18 mouse cellular contexts compared by ENCODE assay signal in the genomic region with DNA sequence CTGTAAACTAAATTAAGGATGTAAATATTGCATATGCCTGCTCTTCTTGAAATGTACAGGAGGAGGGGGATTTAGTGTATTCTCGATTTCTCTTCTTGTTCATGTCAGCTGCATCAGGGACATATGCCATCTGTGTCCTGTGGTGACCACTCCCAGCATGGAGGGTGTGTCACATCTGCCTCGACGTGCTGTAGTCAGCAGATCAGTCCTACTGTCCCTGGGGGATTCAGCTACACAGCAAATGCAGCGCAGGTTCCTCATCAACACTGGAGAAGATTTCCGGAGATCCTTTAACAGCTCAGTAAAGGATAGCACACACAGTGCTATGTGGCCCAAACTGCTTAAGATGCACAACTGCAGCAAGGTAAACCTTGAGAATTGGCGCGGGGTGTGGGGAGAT. TPM values are rescaled to one million over a fixed set of nuclear protein-coding genes. Genes with fewer than 3 reads are reported as not detected.
DNase-seq lines count a peak whose midpoint lies in the region; ATAC-seq and TF ChIP-seq lines count a peak whose summit lies in the region.
"Had no signal": no experiment of that assay in that cellular context is flagged by ENCODE, and none has a peak within 500 bp of the region (broad histone marks: within the 10 kb centered on the region; RNA-seq: fewer than 3 reads in every experiment).

No protein-coding gene starts in this region.

- peaks cover 66% of the 10 kb centered on the region for H3K36me3 ChIP-seq in liver, embryonic 13.5 days
- H3K36me3 ChIP-seq in liver, postnatal 0 days (replicated peaks; ENCODE audit: insufficient read depth, low read length), result peaks cover 34% of the 10 kb centered on the region
- H3K36me3 ChIP-seq in kidney, embryonic 14.5 days (ENCODE audit: control insufficient read depth, insufficient read depth, low read length), result peaks cover 27% of the 10 kb centered on the region

- no peak for TF ChIP-seq CTCF in liver, postnatal 0 days (IDR thresholded peaks at IDR 0.05; ENCODE audit: low read depth)

- H3K27me3 ChIP-seq in liver, embryonic 13.5 days, result no peaks in the 10 kb centered on the region
- H3K27me3 ChIP-seq in liver, postnatal 0 days (ENCODE audit: insufficient read depth, low read length), result no peaks in the 10 kb centered on the region
- no peaks in the 10 kb centered on the region for H3K27me3 ChIP-seq in kidney, embryonic 14.5 days (ENCODE audit: control insufficient read depth, insufficient read depth, low read length)
- H3K27me3 ChIP-seq: heart, embryonic 12.5 days; hindbrain, embryonic 15.5 days had no signal

- H3K4me3 ChIP-seq in liver, embryonic 13.5 days (replicated peaks), result no peak overlapping the region
- H3K4me3 ChIP-seq in liver, postnatal 0 days (ENCODE audit: low read depth, low read length), result no peak overlapping the region
- H3K4me3 ChIP-seq in kidney, embryonic 14.5 days (ENCODE audit: low read length), result no peak overlapping the region
- H3K4me3 ChIP-seq: forebrain, embryonic 12.5 days; heart, embryonic 12.5 days; hindbrain, embryonic 15.5 days had no signal

- H3K27ac ChIP-seq in liver, embryonic 13.5 days, result no peak overlapping the region
- H3K27ac ChIP-seq in liver, postnatal 0 days (ENCODE audit: low read depth), result no peak overlapping the region
- H3K27ac ChIP-seq in kidney, embryonic 14.5 days (ENCODE audit: low read depth, low read length), result no peak overlapping the region
- H3K27ac ChIP-seq: forebrain, embryonic 12.5 days; hindbrain, embryonic 15.5 days had no signal

- no peak overlapping the region; the same call in 1 of the 2 replicates for H3K9ac ChIP-seq in liver, embryonic 13.5 days
- no peak overlapping the region for H3K9ac ChIP-seq in liver, postnatal 0 days (replicated peaks)
- no peak overlapping the region for H3K9ac ChIP-seq in kidney, embryonic 14.5 days (ENCODE audit: low read depth, low read length)
- H3K9ac ChIP-seq: forebrain, embryonic 12.5 days; heart, embryonic 12.5 days; hindbrain, embryonic 15.5 days had no signal

- ATAC-seq in liver, embryonic 13.5 days (ENCODE audit: low read depth), result peak; percentile 65
- peak; percentile 16; the same call in 1 of the 2 replicates for ATAC-seq in liver, postnatal 0 days
- ATAC-seq in kidney, embryonic 14.5 days (ENCODE audit: low FRiP score, low TSS enrichment), result no peak
- ATAC-seq: CD4-positive, CD25-positive, alpha-beta regulatory T cell, adult 4 months; forebrain, embryonic 16.5 days had no signal

- peaks cover 67% of the 10 kb centered on the region for H3K4me1 ChIP-seq in liver, embryonic 13.5 days (replicated peaks)
- H3K4me1 ChIP-seq in liver, postnatal 0 days (ENCODE audit: insufficient read depth), result peaks cover 36% of the 10 kb centered on the region
- peaks cover 5% of the 10 kb centered on the region; the same call in 1 of the 2 replicates for H3K4me1 ChIP-seq in kidney, embryonic 14.5 days (ENCODE audit: control insufficient read depth, insufficient read depth, low read length)

- WGBS in liver, embryonic 13.5 days (ENCODE audit: insufficient replicate concordance), result 58% methylated on average over 7 of the region's 7 CpGs
- 69% methylated on average over 7 of the region's 7 CpGs for WGBS in liver, postnatal 0 days (ENCODE audit: insufficient replicate concordance)
- WGBS in kidney, embryonic 14.5 days, result 84% methylated on average over 7 of the region's 7 CpGs

- TF ChIP-seq EP300 in liver, postnatal 0 days (IDR thresholded peaks at IDR 0.05; ENCODE audit: low read depth), result no peak

- H3K4me2 ChIP-seq in liver, embryonic 13.5 days, result 0 out of 2 replicates have a peak overlapping the region, but pooled peaks have one; percentile 23
- no peak overlapping the region for H3K4me2 ChIP-seq in liver, postnatal 0 days (ENCODE audit: low read depth, low read length)
- no peak overlapping the region for H3K4me2 ChIP-seq in kidney, embryonic 14.5 days (replicated peaks; ENCODE audit: low read depth, low read length)
- H3K4me2 ChIP-seq: forebrain, embryonic 12.5 days; heart, embryonic 12.5 days; hindbrain, embryonic 15.5 days had no signal

- H3K9me3 ChIP-seq in liver, embryonic 13.5 days (replicated peaks), result no peaks in the 10 kb centered on the region
- no peaks in the 10 kb centered on the region for H3K9me3 ChIP-seq in liver, postnatal 0 days (ENCODE audit: low read length)
- H3K9me3 ChIP-seq in kidney, embryonic 14.5 days (ENCODE audit: control insufficient read depth, low read length), result no peaks in the 10 kb centered on the region
- H3K9me3 ChIP-seq: forebrain, embryonic 12.5 days; G1E; heart, embryonic 12.5 days; hindbrain, embryonic 15.5 days had no signal

- DNase-seq in B cell, adult 2 months, result peak; percentile 48 to 51
- DNase-seq in MN1 (ENCODE audit: low spot score), result peak; percentile 54
- DNase-seq in liver, embryonic 13.5 days, result no peak
- DNase-seq in liver, postnatal 0 days, result no peak
- DNase-seq in kidney, postnatal 25 days, result no peak
- DNase-seq in frontal cortex, postnatal 10 days (ENCODE audit: low spot score in 2 of 2), result no peak
- DNase-seq: adrenal gland, postnatal 14 days; cerebellum, adult 18-20 months; cerebellum, adult 9-11 months; cerebellum, postnatal 36 days; gastrocnemius, postnatal 14 days had no signal

RNA-seq across cellular contexts. Expression of a gene that starts 23.2 kb away (rescaled TPM):
- 2.9 and 3.4 TPM in 2 replicates for polyA plus RNA-seq in liver, embryonic 13.5 days (2015; fragmentation: Nextera tagmentation; extraction: Ambion mirVana)
- 4.4 and 5.7 TPM in 2 replicates for polyA plus RNA-seq in liver, postnatal 0 days (2015; fragmentation: Nextera tagmentation; extraction: Ambion mirVana)
- 6.6 and 7.3 TPM in 2 replicates for polyA plus RNA-seq in kidney, embryonic 14.5 days (2014; fragmentation: Nextera tagmentation; extraction: Ambion mirVana)

Comparison
In these comparisons a context has a peak if more than half of its experiments do, and no peak if none do; other contexts are left out.
1. DNase-seq: peak in B cell, adult 2 months (2 of 2) and MN1 (single experiment); none in liver, embryonic 13.5 days (single experiment), liver, postnatal 0 days (single experiment), kidney, postnatal 25 days (0 of 2) and frontal cortex, postnatal 10 days (0 of 2).